Mouse (Mus musculus) bone marrow, adult 2 months (tissue): ENCODE data around the gene Lmnb2. TPM values are rescaled to one million over a fixed set of nuclear protein-coding genes. Genes with fewer than 3 reads are reported as not detected.
A peak's percentile ranks its signal among the peaks of the same experiment; 100 is the strongest.

Experiments
- H3K27ac ChIP-seq: fragments of 200-500 bp; 2 replicates; pipeline ENCODE4 v1.5.1; 2012; ENCODE audit warnings: low read depth, mild to moderate bottlenecking, control low read depth, inconsistent platforms, low read length; ENCODE audit not compliant: control insufficient read depth, poor library complexity, insufficient read depth
- H3K4me1 ChIP-seq: fragments of 200-500 bp; 2 replicates; pipeline ENCODE4 v1.6.1; 2011; ENCODE audit warnings: low read length; ENCODE audit not compliant: control insufficient read depth, insufficient read depth
- H3K4me3 ChIP-seq: fragments of 200-500 bp; replicated peaks from 2 replicates; pipeline ENCODE3; 2011; ENCODE audit warnings: mild to moderate bottlenecking, low read depth, low read length, control low read depth; ENCODE audit not compliant: control insufficient read depth
- CTCF ChIP-seq: fragments of 200-500 bp; IDR thresholded peaks from 2 replicates; pipeline ENCODE4 v1.5.1; 2011; ENCODE audit warnings: low read length, control low read depth; ENCODE audit not compliant: control insufficient read depth, insufficient read depth
- POLR2A ChIP-seq: fragments of 200-500 bp; IDR thresholded peaks from 2 replicates; pipeline ENCODE4 v1.6.1; 2011; ENCODE audit warnings: low read depth, mild to moderate bottlenecking, control low read depth, low read length, borderline replicate concordance; ENCODE audit not compliant: control insufficient read depth
- WGBS: fragments of 180-500 bp; shearing (Covaris S2); methylation state at CpG from one replicate; pipeline ENCODE4 v1.1.7; 2018; 5-methylcytosine and 5-hydroxymethylcytosine counted together
- polyA plus RNA-seq: library from polyadenylated mRNA; stranded (reverse); fragments of >200 nt; gene quantifications from 2 replicates; pipeline ENCODE4 v1.2.4, GENCODE M21; 2011; ENCODE audit warnings: low replicate concordance; ENCODE audit not compliant: missing spikeins, insufficient read depth, insufficient read length

Gene Lmnb2
- polyA plus RNA-seq, 1 experiment: 29.8 TPM

- no peak for TF ChIP-seq CTCF
- no peak for TF ChIP-seq POLR2A
- Histone ChIP-seq H3K27ac (peak overlapping the region; percentile 14), H3K4me3 (peak overlapping the region; percentile 74), H3K4me1 (peaks cover 9% of the 10 kb centered on the region)
- WGBS: 1% methylated on average over 45 of the region's 45 CpGs
These were observed 12.5 kb upstream of the Lmnb2 start for GRCm38 (mm10) chr10:80930361-80931152.

GRCm38 (mm10) chr10:80929299-80930226, 11.5 kb upstream of the Lmnb2 start, which contains the start of gene Gadd45b:
Gene Gadd45b (plus strand): TSS chr10:80930073.
- Histone ChIP-seq H3K4me3 (peak within 1 kb of the TSS; percentile 74), H3K27ac (peak within 1 kb of the TSS; percentile 82), H3K4me1 (peaks cover 8% of the 10 kb centered on the region)
- peak; percentile 99 for TF ChIP-seq POLR2A
- TF ChIP-seq CTCF: no peak
- WGBS: under 1% methylated on average over 56 of the region's 56 CpGs

GRCm38 (mm10) chr10:80928586-80929298, 10.7 kb upstream of the Lmnb2 start:
- Histone ChIP-seq H3K4me1 (peaks cover 3% of the 10 kb centered on the region; the same call in 1 of the 2 replicates), H3K27ac (peak overlapping the region; percentile 82), H3K4me3 (peak overlapping the region; percentile 58)
- peak; percentile 95 for TF ChIP-seq CTCF
- TF ChIP-seq POLR2A: 0 out of 2 replicates have a peak, but pooled peaks have one; percentile 29
- under 1% methylated on average over 48 of the region's 48 CpGs for whole genome bisulfite sequencing

GRCm38 (mm10) chr10:80925472-80925871, 7.4 kb upstream of the Lmnb2 start:
- H3K4me3 ChIP-seq: no peak overlapping the region
- H3K27ac ChIP-seq: no peak overlapping the region
- WGBS: 58% methylated on average over 3 of the region's 3 CpGs
- TF ChIP-seq POLR2A (no peak), CTCF (no peak)
- H3K4me1 ChIP-seq: no peaks in the 10 kb centered on the region; the same call in 1 of the 2 replicates

GRCm38 (mm10) chr10:80921923-80922322, 3.9 kb upstream of the Lmnb2 start:
- 6% methylated on average over 16 of the region's 16 CpGs for WGBS
- Histone ChIP-seq H3K27ac (peak overlapping the region; percentile 66), H3K4me1 (peaks cover 1% of the 10 kb centered on the region), H3K4me3 (peak overlapping the region; percentile 54)
- no peak for TF ChIP-seq CTCF
- TF ChIP-seq POLR2A: no peak

- H3K4me1 ChIP-seq: peaks cover 11% of the 10 kb centered on the region
These were observed 688 bp downstream of the Lmnb2 start for GRCm38 (mm10) chr10:80917336-80917778.

GRCm38 (mm10) chr10:80915736-80916135, 2.3 kb downstream of the Lmnb2 start:
- Histone ChIP-seq H3K27ac (no peak overlapping the region), H3K4me3 (no peak overlapping the region), H3K4me1 (peaks cover 11% of the 10 kb centered on the region)
- TF ChIP-seq POLR2A (no peak), CTCF (no peak)
- 78% methylated on average over 4 of the region's 4 CpGs for WGBS

More at GRCm38 (mm10) chr10:80917336-80917778, 688 bp downstream of the Lmnb2 start:
- H3K27ac ChIP-seq: peak overlapping the region; percentile 51; the same call in 1 of the 2 replicates
- WGBS: 2% methylated on average over 15 of the region's 15 CpGs
- no peak for TF ChIP-seq CTCF
- TF ChIP-seq POLR2A: no peak
- H3K4me3 ChIP-seq: peak overlapping the region; percentile 91
